Mouse (Mus musculus) adrenal gland, postnatal 25 days (tissue): ENCODE measurements at regions not wholly inside any gene's neighbourhood (a gene's known extent, or its start where the extent isn't known, plus 50 kb on each side); places are given as distances from the start of the nearest gene placed in this dataset.

Experiments used
- DNase-seq: peaks from one replicate; pipeline ENCODE4 v3.0.0; 2021; ENCODE audit warnings: mixed read lengths

GRCm38 (mm10) chr4:12769092-12769491, 597.3 kb upstream of the Fam92a start:
- no peak for DNase-seq

GRCm38 (mm10) chr4:12766763-12767162, 594.9 kb upstream of the Fam92a start:
- no peak for DNase-seq

GRCm38 (mm10) chr4:12750817-12751216, 579.0 kb upstream of the Fam92a start:
- no peak for DNase-seq

GRCm38 (mm10) chr4:12749874-12750273, 578.1 kb upstream of the Fam92a start:
- no peak for DNase-seq

- no peak for DNase-seq
Observed at GRCm38 (mm10) chr4:12743714-12744327, 572.0 kb upstream of the Fam92a start.

GRCm38 (mm10) chr4:12736411-12736810, 564.6 kb upstream of the Fam92a start:
- DNase-seq: no peak

- no peak for DNase-seq
Observed at GRCm38 (mm10) chr4:12700189-12700588, 528.4 kb upstream of the Fam92a start.

- DNase-seq: no peak
Observed at GRCm38 (mm10) chr4:12677814-12678213, 506.0 kb upstream of the Fam92a start.

- DNase-seq: no peak
Observed at GRCm38 (mm10) chr4:12671399-12671798, 499.6 kb upstream of the Fam92a start.

- DNase-seq: no peak
Observed at GRCm38 (mm10) chr4:12663176-12663575, 491.4 kb upstream of the Fam92a start.

- no peak for DNase-seq
Observed at GRCm38 (mm10) chr4:12662683-12663082, 490.9 kb upstream of the Fam92a start.

- no peak for DNase-seq
Observed at GRCm38 (mm10) chr4:12659084-12659483, 487.3 kb upstream of the Fam92a start.

GRCm38 (mm10) chr4:12658594-12658993, 486.8 kb upstream of the Fam92a start:
- no peak for DNase-seq

- DNase-seq: no peak
Observed at GRCm38 (mm10) chr4:12657820-12658219, 486.0 kb upstream of the Fam92a start.

GRCm38 (mm10) chr4:12656924-12657603, 485.2 kb upstream of the Fam92a start:
- no peak for DNase-seq

GRCm38 (mm10) chr4:12655457-12656228, 483.8 kb upstream of the Fam92a start:
- no peak for DNase-seq

- no peak for DNase-seq
Observed at GRCm38 (mm10) chr4:12654568-12655456, 483.0 kb upstream of the Fam92a start.

GRCm38 (mm10) chr4:12647732-12648131, 475.9 kb upstream of the Fam92a start:
- DNase-seq: no peak

GRCm38 (mm10) chr4:12642525-12642928, 470.7 kb upstream of the Fam92a start:
- DNase-seq: no peak

GRCm38 (mm10) chr4:12629375-12629821, 457.6 kb upstream of the Fam92a start:
- no peak for DNase-seq

- DNase-seq: no peak
Observed at GRCm38 (mm10) chr4:12628702-12629374, 457.0 kb upstream of the Fam92a start.
